Mouse (Mus musculus): ENCODE data around the gene Alox15. TPM values are rescaled to one million over a fixed set of nuclear protein-coding genes. Genes with fewer than 3 reads are reported as not detected.
A peak's percentile ranks its signal among the peaks of the same experiment; 100 is the strongest.

Gene Alox15
- total RNA-seq, 1 experiment from 2014 or later = 2.1 TPM

GRCm38 (mm10) chr11:70308296-70308695 lies 43.5 kb downstream of the Alox15 start:
- DNase-seq = no peak

- DNase-seq = peak; percentile 35
Observed at GRCm38 (mm10) chr11:70306159-70306558, 45.7 kb downstream of the Alox15 start.

GRCm38 (mm10) chr11:70302293-70302692 lies 49.5 kb downstream of the Alox15 start:
- no peak for DNase-seq

- no peak for DNase-seq
Observed at GRCm38 (mm10) chr11:70297836-70298454, 53.9 kb downstream of the Alox15 start.

- no peak for DNase-seq
Observed at GRCm38 (mm10) chr11:70297405-70297804, 54.4 kb downstream of the Alox15 start.

Other genes starting within 250 kb of the Alox15 start
- gene Mgl2, start 221.7 kb downstream of the Alox15 start, total RNA-seq (2021) = 2.2 and 2.6 TPM in 2 replicates
- gene Clec10a, start 195.8 kb downstream of the Alox15 start, total RNA-seq (2021) = 0.81 and 2.0 TPM in 2 replicates
- gene Slc16a11, start 139.3 kb downstream of the Alox15 start, total RNA-seq (2021) = 2.4 TPM in 1 of 2 replicates, not detected in the other
- 3.7 and 4.9 TPM in 2 replicates for gene Slc16a13, start 131.0 kb downstream of the Alox15 start, total RNA-seq (2021)
- 12.2 and 20.5 TPM in 2 replicates for gene Bcl6b, start 122.2 kb downstream of the Alox15 start, total RNA-seq (2021)
- 45.8 and 59.1 TPM in 2 replicates for gene 0610010K14Rik, start 114.1 kb downstream of the Alox15 start, total RNA-seq (2021)
- 7.1 and 7.2 TPM in 2 replicates for gene Gm21988, start 112.2 kb downstream of the Alox15 start, total RNA-seq (2021)
- 271 and 305 TPM in 2 replicates for gene Rnasek, start 112.2 kb downstream of the Alox15 start, total RNA-seq (2021)
- gene Alox12, start 96.7 kb downstream of the Alox15 start, total RNA-seq (2021) = 1.5 and 1.8 TPM in 2 replicates
- gene Alox12e, start 29.4 kb downstream of the Alox15 start, total RNA-seq (2021) = not detected in 2 replicates
- gene Pelp1, start 58.0 kb upstream of the Alox15 start, total RNA-seq (2021) = 23.3 and 26.7 TPM in 2 replicates
- gene Arrb2, start 80.6 kb upstream of the Alox15 start, total RNA-seq (2021) = 17.1 and 29.9 TPM in 2 replicates
- gene Med11, start 99.9 kb upstream of the Alox15 start, total RNA-seq (2021) = 23.0 and 25.4 TPM in 2 replicates
- gene Zmynd15, start 107.4 kb upstream of the Alox15 start, total RNA-seq (2021) = 1.5 and 1.8 TPM in 2 replicates
- 5.5 and 7.1 TPM in 2 replicates for gene Cxcl16, start 108.0 kb upstream of the Alox15 start, total RNA-seq (2021)
- not detected in 2 replicates for gene Tm4sf5, start 153.2 kb upstream of the Alox15 start, total RNA-seq (2021)
- gene Vmo1, start 162.6 kb upstream of the Alox15 start, total RNA-seq (2021) = not detected in 2 replicates
- gene Gltpd2, start 167.2 kb upstream of the Alox15 start, total RNA-seq (2021) = 1.2 TPM in 1 of 2 replicates, not detected in the other
- 254 and 270 TPM in 2 replicates for gene Psmb6, start 173.3 kb upstream of the Alox15 start, total RNA-seq (2021)
- not detected in 2 replicates for gene Gm40193, start 180.9 kb upstream of the Alox15 start, total RNA-seq (2021)
- gene Pld2, start 188.0 kb upstream of the Alox15 start, total RNA-seq (2021) = 8.7 and 14.5 TPM in 2 replicates
- gene Mink1, start 210.8 kb upstream of the Alox15 start, total RNA-seq (2021) = 45.7 and 58.9 TPM in 2 replicates